Mouse (Mus musculus) heart, embryonic 16.5 days (tissue): Measurements from ENCODE around the gene Flt4. TPM values are rescaled to one million over a fixed set of nuclear protein-coding genes. Genes with fewer than 3 reads are reported as not detected.
A peak's percentile ranks its signal among the peaks of the same experiment; 100 is the strongest.

Source experiments
- ATAC-seq: fragments of 200-750 bp; cut with Nextera tagmentation; replicated peaks from 2 replicates; pipeline ENCODE4 v1.8.0; 2017; ENCODE audit warnings: moderate number of reproducible peaks; ENCODE audit not compliant: insufficient read depth, low FRiP score; ENCODE audit errors: extremely low read depth
- H3K27ac ChIP-seq: fragments of 300-500 bp; sonication (generic); 2 replicates; pipeline ENCODE4 v1.5.1; 2014; ENCODE audit warnings: mild to moderate bottlenecking, low read length, control low read depth, moderate library complexity
- H3K27me3 ChIP-seq: fragments of 300-500 bp; sonication (generic); 2 replicates; pipeline ENCODE4 v1.6.1; 2014; ENCODE audit warnings: low read length, mixed read lengths; ENCODE audit not compliant: control insufficient read depth, insufficient read depth
- H3K36me3 ChIP-seq: fragments of 300-500 bp; sonication (generic); 2 replicates; pipeline ENCODE4 v1.6.1; 2014; ENCODE audit not compliant: control insufficient read depth, insufficient read depth
- H3K4me1 ChIP-seq: fragments of 300-500 bp; sonication (generic); 2 replicates; pipeline ENCODE4 v1.6.1; 2014; ENCODE audit warnings: low read length, mixed read lengths; ENCODE audit not compliant: control insufficient read depth, insufficient read depth
- H3K4me2 ChIP-seq: fragments of 300-500 bp; sonication (generic); 2 replicates; pipeline ENCODE4 v1.6.1; 2014; ENCODE audit warnings: low read depth, mild to moderate bottlenecking, control low read depth, low read length
- H3K4me3 ChIP-seq: fragments of 300-500 bp; sonication (generic); 2 replicates; pipeline ENCODE4 v1.5.1; 2014; ENCODE audit warnings: mild to moderate bottlenecking, control low read depth, low read length
- H3K9ac ChIP-seq: fragments of 300-500 bp; sonication (generic); 2 replicates; pipeline ENCODE4 v1.6.1; 2014; ENCODE audit warnings: low read length, control low read depth
- H3K9me3 ChIP-seq: fragments of 300-500 bp; sonication (generic); replicated peaks from 2 replicates; pipeline ENCODE4 v1.6.1; 2016; ENCODE audit warnings: low read length; ENCODE audit not compliant: control insufficient read depth
- WGBS: fragments of 180-500 bp; shearing (Covaris S2); extraction: QIAGEN DNeasy Blood & Tissue Kit; methylation state at CpG from one replicate; pipeline ENCODE4 v1.1.7; 2014; 5-methylcytosine and 5-hydroxymethylcytosine counted together
- polyA plus RNA-seq: library from polyadenylated mRNA; unstranded; fragments of >200 nt; fragmentation: Nextera tagmentation; extraction: Ambion mirVana; gene quantifications from 2 replicates; pipeline ENCODE4 v1.2.1, GENCODE M21; 2015

Flt4 gene
- polyA plus RNA-seq, 1 experiment from 2014 or later = 6.1 TPM

DNA sequence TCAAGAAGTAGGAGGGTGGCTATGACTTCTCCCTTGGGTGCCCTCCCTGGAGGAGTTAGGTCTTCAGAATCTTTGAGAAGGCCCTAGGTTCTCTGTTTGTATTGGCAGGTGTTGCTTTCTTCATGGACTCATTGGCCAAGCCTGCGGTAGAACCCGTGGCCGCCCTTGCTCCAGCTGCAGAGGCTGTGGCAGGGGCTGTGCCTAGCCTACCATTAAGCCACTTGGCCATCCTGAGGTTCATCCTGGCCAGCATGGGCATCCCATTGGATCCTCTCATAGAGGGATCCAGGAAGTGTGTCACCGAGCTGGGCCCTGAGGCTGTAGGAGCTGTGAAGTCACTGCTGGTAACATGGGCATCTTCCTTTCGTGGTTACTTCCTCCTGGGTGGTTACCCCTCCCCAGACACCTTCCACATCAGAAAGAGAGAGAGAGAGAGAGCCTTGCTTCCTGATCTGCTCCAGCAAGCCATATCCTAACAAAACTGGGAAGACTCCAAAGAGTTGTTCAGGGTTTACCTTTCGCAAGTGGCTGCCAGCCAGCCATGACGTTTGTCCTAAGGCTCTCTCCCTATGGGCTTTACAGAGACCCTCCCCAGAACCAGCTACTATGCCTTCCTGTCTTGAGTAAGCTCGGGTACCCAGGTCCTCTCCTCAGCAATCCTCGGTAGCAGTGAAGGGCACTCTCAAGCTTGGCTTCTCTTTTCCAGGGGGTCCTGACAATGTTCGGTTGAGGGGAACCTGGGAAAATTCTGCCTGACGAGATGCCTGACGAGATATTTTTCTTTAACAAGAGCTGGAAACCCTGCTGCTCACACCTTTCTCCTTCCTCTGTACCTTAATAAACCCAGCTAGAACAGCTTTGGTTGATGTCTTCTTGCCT lies 55.4 kb downstream of the Flt4 start:
- H3K4me2 ChIP-seq = no peak overlapping the region

DNA sequence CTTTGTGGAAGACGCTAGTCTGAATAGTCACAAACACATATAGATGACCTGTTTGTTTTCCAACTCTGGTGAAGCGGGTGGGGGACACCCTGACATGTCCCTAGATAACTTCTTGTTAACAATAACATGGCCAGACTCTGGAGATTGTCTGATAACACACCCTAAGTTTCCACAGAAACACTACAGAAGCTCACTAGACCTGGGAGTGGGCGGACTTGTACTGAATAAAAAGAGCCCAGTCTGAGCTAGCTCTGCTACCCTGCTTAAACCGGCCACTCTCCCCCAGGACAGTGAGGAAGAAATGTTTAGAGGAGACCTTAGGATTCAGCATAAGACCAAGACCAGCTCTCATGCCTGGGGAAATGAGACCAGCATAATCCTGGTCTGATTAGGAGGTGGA lies 56.4 kb downstream of the Flt4 start:
- Histone ChIP-seq H3K27me3 (no peaks in the 10 kb centered on the region), H3K4me2 (no peak overlapping the region), H3K36me3 (peaks cover 13% of the 10 kb centered on the region), H3K9ac (no peak overlapping the region), H3K4me3 (no peak overlapping the region), H3K4me1 (no peaks in the 10 kb centered on the region), H3K9me3 (no peaks in the 10 kb centered on the region), H3K27ac (no peak overlapping the region)
- 63% methylated on average over 4 of the region's 4 CpGs for WGBS
- no peak for ATAC-seq

More for the DNA sequence above, 55.4 kb downstream of the Flt4 start:
- Histone ChIP-seq H3K27ac (no peak overlapping the region), H3K9ac (no peak overlapping the region), H3K4me3 (no peak overlapping the region), H3K9me3 (no peaks in the 10 kb centered on the region), H3K4me1 (no peaks in the 10 kb centered on the region), H3K36me3 (peaks cover 7% of the 10 kb centered on the region), H3K27me3 (no peaks in the 10 kb centered on the region)
- no peak for ATAC-seq
- WGBS = 75% methylated on average over 12 of the region's 12 CpGs

DNA sequence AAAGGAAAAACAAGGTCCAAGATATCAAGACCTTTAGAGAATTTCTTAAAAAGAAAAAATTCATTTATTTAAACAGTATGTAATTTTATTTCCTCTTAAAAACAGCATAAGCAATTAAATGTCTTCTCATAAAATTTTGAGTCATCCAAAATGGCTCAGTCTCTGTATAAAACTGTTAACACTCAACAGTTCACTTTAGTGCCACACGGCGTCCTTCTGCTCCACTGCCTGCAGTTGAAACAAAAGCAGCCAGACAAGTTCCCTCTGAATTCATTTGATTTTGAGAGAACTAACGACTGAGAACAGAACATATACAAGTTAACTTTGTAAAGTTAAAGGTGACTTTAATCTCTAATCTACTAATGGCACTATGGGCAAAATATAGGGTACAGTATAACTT lies 64.4 kb downstream of the Flt4 start:
- Histone ChIP-seq H3K9me3 (no peaks in the 10 kb centered on the region), H3K4me3 (no peak overlapping the region), H3K4me1 (no peaks in the 10 kb centered on the region), H3K27ac (no peak overlapping the region), H3K27me3 (no peaks in the 10 kb centered on the region), H3K4me2 (no peak overlapping the region), H3K9ac (no peak overlapping the region), H3K36me3 (peaks cover 46% of the 10 kb centered on the region)
- 75% methylated on average over 3 of the region's 3 CpGs for WGBS
- ATAC-seq = no peak

DNA sequence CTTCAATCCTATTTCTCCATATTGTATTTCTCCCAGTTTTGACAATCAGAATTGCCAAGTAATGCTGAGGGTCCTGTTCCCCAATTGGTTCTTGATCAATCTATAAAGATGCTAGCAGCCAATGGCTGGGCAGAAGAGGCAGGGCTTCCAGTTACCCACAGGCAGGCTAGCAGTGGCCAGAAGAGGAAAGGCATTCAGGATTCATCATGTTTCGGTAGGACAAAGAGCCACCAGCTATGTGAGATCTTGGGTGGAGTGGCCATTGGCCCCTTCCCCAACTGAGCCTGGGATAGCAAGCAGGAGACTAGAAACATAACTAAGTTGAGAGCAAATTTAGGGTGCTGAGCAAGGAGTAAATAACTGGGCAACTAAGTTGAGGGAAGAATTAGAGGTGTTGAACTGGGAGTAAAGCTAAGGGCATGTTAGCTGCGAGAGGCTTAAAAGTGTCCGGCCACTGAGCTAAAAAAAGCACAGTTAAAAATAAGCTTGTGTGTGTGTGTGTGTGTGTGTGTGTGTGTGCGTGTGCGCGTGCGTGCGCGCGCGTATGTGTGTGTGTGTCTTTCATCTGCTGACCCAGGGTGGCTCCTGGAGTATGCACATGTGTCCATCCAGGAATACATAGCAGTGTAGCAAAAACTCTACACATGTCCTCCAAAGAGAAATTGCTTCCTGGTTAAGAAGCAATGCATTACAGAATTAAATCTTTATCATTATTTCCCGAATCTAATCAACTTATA lies 75.3 kb downstream of the Flt4 start:
- Histone ChIP-seq H3K36me3 (peaks cover 48% of the 10 kb centered on the region), H3K27me3 (no peaks in the 10 kb centered on the region), H3K4me2 (peak overlapping the region; percentile 40; the same call in 1 of the 2 replicates), H3K4me1 (peaks cover 8% of the 10 kb centered on the region; the same call in 1 of the 2 replicates), H3K9ac (0 out of 2 replicates have a peak overlapping the region, but pooled peaks have one; percentile 21), H3K4me3 (no peak overlapping the region), H3K9me3 (no peaks in the 10 kb centered on the region), H3K27ac (peak overlapping the region; percentile 88)
- WGBS = 55% methylated on average over 12 of the region's 12 CpGs
- ATAC-seq = peak; percentile 87

DNA sequence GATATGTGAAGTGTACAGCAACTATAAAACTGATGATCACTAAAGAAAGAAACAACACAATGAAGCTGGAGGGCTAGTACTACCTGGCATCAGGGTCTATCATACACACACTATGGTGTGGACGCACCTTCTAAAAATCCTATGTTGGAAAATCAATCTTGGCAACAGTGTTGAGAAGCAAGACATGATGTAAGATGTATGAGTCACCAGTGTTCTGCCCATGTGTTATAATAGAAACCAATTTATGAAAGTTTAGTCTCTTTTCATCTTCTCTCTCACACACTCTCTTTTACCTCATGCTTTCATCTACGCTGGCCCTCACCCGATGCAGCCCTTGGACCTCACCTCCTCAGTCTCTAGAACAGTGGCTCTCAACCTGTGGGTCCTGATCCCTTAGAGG lies 86.0 kb downstream of the Flt4 start:
- H3K4me2 ChIP-seq = no peak overlapping the region
- H3K27me3 ChIP-seq = no peaks in the 10 kb centered on the region
- H3K9ac ChIP-seq = no peak overlapping the region
- H3K27ac ChIP-seq = no peak overlapping the region
- no peak for ATAC-seq
- peaks cover 25% of the 10 kb centered on the region for H3K36me3 ChIP-seq
- H3K9me3 ChIP-seq = no peaks in the 10 kb centered on the region
- no peak overlapping the region for H3K4me3 ChIP-seq
- WGBS = 89% methylated on average over 3 of the region's 3 CpGs
- peaks cover 5% of the 10 kb centered on the region; the same call in 1 of the 2 replicates for H3K4me1 ChIP-seq

DNA sequence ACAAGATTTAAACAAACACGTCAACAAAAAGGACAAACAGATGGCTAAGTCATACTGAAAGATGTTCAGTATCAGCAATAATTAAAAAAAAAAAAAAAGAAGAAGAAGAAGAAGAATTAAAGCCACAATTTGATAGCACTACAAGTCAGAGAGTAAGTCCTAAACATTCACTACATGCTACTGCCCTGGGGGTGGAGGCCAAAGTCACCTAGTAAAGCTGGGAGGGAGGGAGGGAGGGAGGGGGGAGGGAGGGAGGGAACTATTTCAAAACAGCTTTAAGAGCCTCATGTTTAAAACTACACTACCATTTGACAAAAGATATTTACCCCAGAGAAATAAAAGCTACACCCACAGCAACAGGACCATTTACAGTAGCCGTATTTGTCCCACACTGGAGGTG lies 86.6 kb downstream of the Flt4 start:
- Histone ChIP-seq H3K36me3 (peaks cover 23% of the 10 kb centered on the region), H3K27ac (no peak overlapping the region), H3K9ac (no peak overlapping the region), H3K9me3 (no peaks in the 10 kb centered on the region), H3K4me3 (no peak overlapping the region), H3K4me2 (no peak overlapping the region), H3K4me1 (peaks cover 5% of the 10 kb centered on the region; the same call in 1 of the 2 replicates), H3K27me3 (no peaks in the 10 kb centered on the region)
- 85% methylated on average over 2 of the region's 2 CpGs for WGBS
- no peak for ATAC-seq

DNA sequence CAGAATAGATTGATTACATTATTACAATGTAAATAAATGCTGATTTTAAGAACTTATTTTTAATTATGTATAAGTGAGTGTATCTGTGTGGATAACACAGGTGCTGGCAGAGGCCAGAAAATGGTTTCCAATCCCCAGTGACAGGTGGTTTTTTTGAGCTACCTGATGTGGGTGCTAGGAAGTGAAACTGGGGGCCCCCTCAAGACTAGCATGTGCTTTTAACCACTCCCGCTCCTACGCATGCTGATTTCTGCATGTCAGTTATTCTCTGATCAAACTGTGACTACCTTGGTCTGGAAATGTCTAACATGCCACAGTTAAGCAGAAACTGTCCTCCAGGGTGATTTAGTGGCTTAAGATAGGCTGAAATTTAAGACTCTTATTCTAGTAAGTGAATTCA lies 87.4 kb downstream of the Flt4 start:
- Histone ChIP-seq H3K9ac (no peak overlapping the region), H3K27ac (no peak overlapping the region), H3K4me3 (no peak overlapping the region), H3K36me3 (peaks cover 25% of the 10 kb centered on the region), H3K27me3 (no peaks in the 10 kb centered on the region), H3K4me2 (no peak overlapping the region), H3K4me1 (peaks cover 5% of the 10 kb centered on the region; the same call in 1 of the 2 replicates), H3K9me3 (no peaks in the 10 kb centered on the region)
- WGBS = 77% methylated on average over 2 of the region's 2 CpGs
- no peak for ATAC-seq

DNA sequence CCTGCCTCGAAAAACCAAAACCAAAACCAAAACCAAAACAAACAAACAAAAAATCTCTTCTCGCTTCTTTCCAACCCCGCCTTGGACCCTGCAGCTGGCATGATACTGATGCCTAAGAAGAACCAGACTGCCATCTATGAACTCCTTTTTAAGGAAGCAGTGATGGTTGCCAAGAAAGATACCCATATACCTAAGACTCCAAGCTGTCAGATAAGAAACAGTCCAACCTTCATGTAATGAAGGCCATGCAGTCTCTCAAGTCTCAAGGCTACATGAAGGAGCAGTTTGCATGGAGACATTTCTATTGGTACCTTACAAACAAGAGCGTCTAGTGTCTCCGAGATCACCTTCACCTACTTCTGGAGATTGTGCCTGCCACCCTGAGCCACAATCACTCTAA lies 88.7 kb downstream of the Flt4 start:
- Histone ChIP-seq H3K27me3 (no peaks in the 10 kb centered on the region), H3K27ac (no peak overlapping the region), H3K4me2 (no peak overlapping the region), H3K4me3 (no peak overlapping the region), H3K4me1 (peaks cover 5% of the 10 kb centered on the region; the same call in 1 of the 2 replicates), H3K36me3 (peaks cover 31% of the 10 kb centered on the region), H3K9me3 (no peaks in the 10 kb centered on the region), H3K9ac (no peak overlapping the region)
- no peak for ATAC-seq
- 89% methylated on average over 5 of the region's 5 CpGs for WGBS

DNA sequence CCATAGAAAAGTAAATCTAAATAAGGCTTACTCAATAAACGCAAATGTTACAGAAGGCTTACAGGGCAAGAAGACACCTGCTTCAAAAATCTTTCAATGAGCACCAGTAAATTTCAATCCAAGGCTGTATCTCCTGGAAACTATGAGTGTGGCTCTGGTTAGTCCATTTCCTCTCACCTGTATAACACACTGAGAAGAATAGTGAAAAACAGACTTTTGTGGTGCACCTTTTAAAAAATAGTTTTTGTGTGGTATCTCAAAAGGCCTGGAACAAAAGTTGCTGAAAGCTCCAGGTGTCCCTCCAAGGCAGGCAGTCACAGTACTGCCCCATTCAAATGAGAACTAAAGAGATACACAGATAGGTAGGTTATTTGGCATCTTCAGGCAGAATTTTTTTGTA lies 90.0 kb downstream of the Flt4 start:
- WGBS = 87% methylated on average over 1 of the region's 1 CpGs
- Histone ChIP-seq H3K4me3 (no peak overlapping the region), H3K27me3 (no peaks in the 10 kb centered on the region), H3K9me3 (no peaks in the 10 kb centered on the region), H3K27ac (no peak overlapping the region), H3K4me1 (peaks cover 5% of the 10 kb centered on the region; the same call in 1 of the 2 replicates), H3K4me2 (no peak overlapping the region), H3K9ac (no peak overlapping the region), H3K36me3 (peaks cover 28% of the 10 kb centered on the region)
- ATAC-seq = no peak
